Mouse (Mus musculus) small intestine, adult 2 months (tissue): Measurements from ENCODE around the gene Mblac1. TPM values are rescaled to one million over a fixed set of nuclear protein-coding genes. Genes with fewer than 3 reads are reported as not detected.

ENCODE experiments used
- H3K27ac ChIP-seq: fragments of 200-500 bp; 2 replicates; pipeline ENCODE4 v1.5.1; 2012; ENCODE audit warnings: low read depth, low read length, control low read depth, inconsistent platforms; ENCODE audit not compliant: insufficient read depth
- H3K27me3 ChIP-seq: fragments of 200-500 bp; 2 replicates; pipeline ENCODE4 v1.6.1; 2012; ENCODE audit warnings: mild to moderate bottlenecking, moderate library complexity, low read length, inconsistent platforms; ENCODE audit not compliant: control insufficient read depth, insufficient read depth
- H3K36me3 ChIP-seq: fragments of 200-500 bp; 2 replicates; pipeline ENCODE4 v1.6.1; 2012; ENCODE audit warnings: mild to moderate bottlenecking, low read length, control low read depth, inconsistent platforms; ENCODE audit not compliant: control insufficient read depth, insufficient read depth
- H3K4me1 ChIP-seq: fragments of 200-500 bp; 2 replicates; pipeline ENCODE4 v1.6.1; 2012; ENCODE audit warnings: low read length, inconsistent platforms, mixed read lengths; ENCODE audit not compliant: control insufficient read depth, insufficient read depth, insufficient read length
- H3K4me3 ChIP-seq: fragments of 200-500 bp; 2 replicates; pipeline ENCODE4 v1.5.1; 2012; ENCODE audit warnings: low read depth, mild to moderate bottlenecking, control low read depth, inconsistent platforms, low read length, moderate library complexity
- CTCF ChIP-seq: fragments of 200-500 bp; IDR thresholded peaks from 2 replicates; pipeline ENCODE4 v1.5.1; 2012; ENCODE audit warnings: low read depth, mild to moderate bottlenecking, control low read depth, inconsistent platforms, low read length, moderate library complexity, mixed read lengths; ENCODE audit not compliant: insufficient replicate concordance, insufficient read length; ENCODE audit errors: extremely low read depth
- POLR2A ChIP-seq: fragments of 200-500 bp; IDR thresholded peaks from 2 replicates; pipeline ENCODE4 v1.6.1; 2012; ENCODE audit warnings: low read depth, mild to moderate bottlenecking, control low read depth, inconsistent platforms, low read length, moderate library complexity
- WGBS: fragments of 180-500 bp; shearing (Covaris S2); methylation state at CpG from one replicate; pipeline ENCODE4 v1.1.7; 2018; 5-methylcytosine and 5-hydroxymethylcytosine counted together
- polyA plus RNA-seq: library from polyadenylated mRNA; depleted of rRNA; stranded (reverse); fragments of >200 nt; gene quantifications from 2 replicates; pipeline ENCODE4 v1.2.3, GENCODE M21; 2012

Gene Mblac1
- polyA plus RNA-seq, 1 experiment: 3.0 TPM

DNA sequence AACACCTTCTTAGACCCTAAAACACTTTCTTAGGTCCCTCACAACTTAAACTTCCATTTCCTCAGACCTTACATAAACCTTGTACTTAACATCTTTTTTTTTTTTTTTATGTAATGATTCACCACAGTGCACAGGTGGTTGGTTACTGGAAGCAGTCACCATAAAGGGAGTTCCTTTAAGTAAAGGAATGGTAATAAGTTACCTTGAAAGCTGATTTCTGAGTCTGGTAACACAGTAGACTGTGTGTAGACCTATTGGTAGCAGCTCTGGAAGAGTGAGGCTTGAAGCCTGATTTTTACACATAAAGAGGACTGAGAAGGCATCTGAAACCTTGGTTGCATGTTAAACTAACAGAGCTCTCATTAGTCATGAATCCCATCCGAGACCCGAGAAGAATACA lies 25.8 kb downstream of the Mblac1 start:
- TF ChIP-seq CTCF (no peak), POLR2A (no peak)
- H3K4me1 ChIP-seq: no peaks in the 10 kb centered on the region
- no peaks in the 10 kb centered on the region for H3K36me3 ChIP-seq
- H3K4me3 ChIP-seq: no peak overlapping the region
- H3K27me3 ChIP-seq: no peaks in the 10 kb centered on the region; the same call in 1 of the 2 replicates
- no peak overlapping the region for H3K27ac ChIP-seq
- WGBS: 39% methylated on average over 2 of the region's 2 CpGs

DNA sequence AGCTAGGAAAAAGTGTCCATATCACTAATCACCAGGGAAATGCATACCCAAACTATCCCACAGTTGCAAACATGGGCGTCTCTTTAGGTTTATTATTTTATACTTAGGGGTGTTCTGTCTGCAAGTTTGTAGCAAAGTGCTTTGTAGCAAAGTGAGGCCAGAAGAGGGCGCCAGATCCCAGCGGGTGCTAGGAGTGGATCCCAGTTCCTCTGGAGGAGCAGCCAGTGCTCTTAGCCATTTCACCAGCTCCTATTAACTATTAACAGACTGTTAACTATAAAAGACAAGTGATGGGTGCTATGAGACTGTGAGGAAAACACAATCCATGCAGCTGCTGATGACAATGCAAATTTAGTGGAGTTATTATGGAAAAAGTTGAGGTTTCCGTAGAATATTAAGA lies 28.0 kb downstream of the Mblac1 start:
- H3K4me3 ChIP-seq: no peak overlapping the region
- no peak overlapping the region for H3K27ac ChIP-seq
- TF ChIP-seq POLR2A (no peak), CTCF (peak; percentile 83)
- 16% methylated on average over 4 of the region's 4 CpGs for WGBS
- H3K27me3 ChIP-seq: no peaks in the 10 kb centered on the region; the same call in 1 of the 2 replicates
- H3K4me1 ChIP-seq: no peaks in the 10 kb centered on the region
- H3K36me3 ChIP-seq: no peaks in the 10 kb centered on the region

- H3K36me3 ChIP-seq: no peaks in the 10 kb centered on the region
- H3K27ac ChIP-seq: no peak overlapping the region
- TF ChIP-seq POLR2A (no peak), CTCF (no peak)
- H3K4me1 ChIP-seq: no peaks in the 10 kb centered on the region
- H3K27me3 ChIP-seq: no peaks in the 10 kb centered on the region; the same call in 1 of the 2 replicates
- 43% methylated on average over 3 of the region's 3 CpGs for WGBS
- no peak overlapping the region for H3K4me3 ChIP-seq
These were observed 29.2 kb downstream of the Mblac1 start for GRCm38 (mm10) chr5:138223287-138223686.

- no peak within 1 kb of the TSS for H3K27ac ChIP-seq
- no peaks in the 10 kb centered on the region for H3K36me3 ChIP-seq
- no peak for TF ChIP-seq CTCF
- WGBS: 48% methylated on average over 2 of the region's 2 CpGs
- no peaks in the 10 kb centered on the region for H3K27me3 ChIP-seq
- no peaks in the 10 kb centered on the region for H3K4me1 ChIP-seq
- no peak within 1 kb of the TSS for H3K4me3 ChIP-seq
These were observed 31.6 kb downstream of the Mblac1 start, which contains the start of gene Nxpe5 for GRCm38 (mm10) chr5:138225700-138226099. Gene Nxpe5 (plus strand): TSS chr5:138225898.

GRCm38 (mm10) chr5:138226491-138226890 lies 32.4 kb downstream of the Mblac1 start:
- TF ChIP-seq CTCF (no peak), POLR2A (no peak)
- no peak overlapping the region for H3K27ac ChIP-seq
- H3K4me3 ChIP-seq: no peak overlapping the region
- H3K4me1 ChIP-seq: no peaks in the 10 kb centered on the region
- 67% methylated on average over 4 of the region's 4 CpGs for WGBS
- H3K36me3 ChIP-seq: no peaks in the 10 kb centered on the region
- no peaks in the 10 kb centered on the region for H3K27me3 ChIP-seq

GRCm38 (mm10) chr5:138227367-138227766 lies 33.3 kb downstream of the Mblac1 start:
- no peaks in the 10 kb centered on the region for H3K36me3 ChIP-seq
- no peaks in the 10 kb centered on the region for H3K27me3 ChIP-seq
- no peak overlapping the region for H3K4me3 ChIP-seq
- TF ChIP-seq CTCF (no peak), POLR2A (no peak)
- no peak overlapping the region for H3K27ac ChIP-seq
- 47% methylated on average over 2 of the region's 2 CpGs for WGBS
- no peaks in the 10 kb centered on the region for H3K4me1 ChIP-seq

- H3K4me3 ChIP-seq: no peak overlapping the region
- no peaks in the 10 kb centered on the region for H3K4me1 ChIP-seq
- WGBS: 47% methylated on average over 3 of the region's 3 CpGs
- no peaks in the 10 kb centered on the region for H3K27me3 ChIP-seq
- TF ChIP-seq POLR2A (no peak), CTCF (peak; percentile 44; the same call in 1 of the 2 replicates)
- no peak overlapping the region for H3K27ac ChIP-seq
- H3K36me3 ChIP-seq: no peaks in the 10 kb centered on the region
These were observed 33.9 kb downstream of the Mblac1 start for GRCm38 (mm10) chr5:138228026-138228425.
